Mouse (Mus musculus): Measurements from ENCODE around the gene Grk2.
A peak's percentile ranks its signal among the peaks of the same experiment; 100 is the strongest.
"Not testable (repeated sequence)": the region's sequence is repeated elsewhere in the genome, so short reads cannot be mapped to it uniquely, and the experiment has no call there.

Grk2 gene

DNA sequence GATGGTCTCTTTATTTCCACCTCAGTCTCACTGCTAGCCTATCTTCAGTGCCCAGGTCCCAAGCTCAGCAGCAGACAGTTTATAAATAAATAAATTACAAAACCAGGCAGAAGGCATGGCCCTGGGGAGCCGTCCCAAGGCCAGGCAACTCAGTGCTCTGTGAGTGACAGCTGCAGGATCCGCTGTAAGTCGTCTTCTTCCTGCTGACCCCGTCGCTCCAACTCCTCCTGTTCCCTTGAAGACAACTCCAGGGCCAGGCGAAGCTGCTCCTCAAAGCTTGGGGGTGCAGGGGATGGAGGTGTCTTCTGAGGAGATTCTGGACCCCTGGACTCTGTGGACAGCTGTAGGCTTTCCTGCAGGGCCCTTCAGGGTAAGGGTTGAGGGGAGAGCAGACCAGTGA lies 35.8 kb downstream of the Grk2 start:
- ATAC-seq (ENCODE audit: low TSS enrichment), result no peak

DNA sequence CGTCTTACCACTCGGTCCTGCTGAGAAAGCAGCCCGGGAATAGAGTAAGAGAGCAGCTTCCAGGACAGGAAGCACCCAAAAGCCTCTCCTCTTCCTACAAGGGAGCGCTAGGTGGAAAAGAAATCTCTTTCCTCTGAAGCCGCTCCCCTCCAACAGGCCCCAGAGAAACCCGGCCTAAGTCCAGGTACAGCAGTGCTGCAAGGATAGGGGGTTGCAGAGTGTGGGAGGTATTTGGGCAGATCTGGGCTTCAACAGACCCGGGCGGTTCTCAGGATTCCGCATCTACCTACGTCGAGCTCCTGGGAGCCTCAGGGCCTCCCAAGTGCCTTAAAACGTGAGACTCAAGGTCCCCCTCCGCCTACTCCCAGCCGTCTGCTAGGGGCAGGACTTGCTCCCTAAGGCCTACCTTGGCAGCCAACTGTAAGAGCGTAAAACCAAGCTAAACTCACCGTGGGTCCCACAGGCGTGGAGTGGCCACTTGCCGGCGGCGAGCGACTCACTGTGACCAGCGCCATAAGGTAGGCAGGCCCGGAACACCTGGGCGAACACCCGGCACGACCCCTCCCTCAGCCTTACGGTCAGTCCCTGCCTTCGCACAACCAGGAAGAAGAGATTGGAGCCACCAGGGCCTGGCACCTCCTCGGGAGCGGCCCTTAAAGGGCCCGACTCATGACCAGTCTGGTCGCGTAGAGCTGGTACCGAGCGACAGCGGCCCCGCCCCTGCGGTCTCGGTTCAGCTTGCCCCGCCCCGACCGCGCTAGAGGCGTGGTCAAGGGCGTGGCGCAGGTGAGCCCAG lies 37.3 kb downstream of the Grk2 start, which contains the start of gene Ssh3:
Gene Ssh3 (minus strand): TSS at position 615 of the 796 bp plus-strand sequence.
- ATAC-seq (ENCODE audit: low TSS enrichment), result peak; percentile 78

DNA sequence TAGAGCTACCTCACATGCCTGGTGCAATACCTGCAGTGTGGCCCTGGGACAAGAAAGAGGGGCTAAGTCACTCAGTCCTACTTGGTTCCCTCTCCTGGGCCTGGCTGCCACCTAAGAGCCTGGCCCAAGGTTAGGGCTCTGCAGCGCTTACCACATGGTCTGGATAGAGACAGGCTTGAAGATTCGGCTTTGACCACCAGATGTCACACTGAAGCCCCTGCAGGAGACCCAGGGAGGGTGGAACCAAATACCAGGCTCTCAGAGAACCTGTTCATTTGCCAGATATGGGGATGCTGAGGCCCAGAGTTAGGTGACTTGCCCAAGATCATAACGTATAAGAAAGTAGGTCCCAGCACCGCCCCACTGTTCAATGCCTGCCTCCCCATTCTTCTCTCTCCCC lies 40.1 kb downstream of the Grk2 start:
- ATAC-seq (ENCODE audit: low TSS enrichment), result no peak

DNA sequence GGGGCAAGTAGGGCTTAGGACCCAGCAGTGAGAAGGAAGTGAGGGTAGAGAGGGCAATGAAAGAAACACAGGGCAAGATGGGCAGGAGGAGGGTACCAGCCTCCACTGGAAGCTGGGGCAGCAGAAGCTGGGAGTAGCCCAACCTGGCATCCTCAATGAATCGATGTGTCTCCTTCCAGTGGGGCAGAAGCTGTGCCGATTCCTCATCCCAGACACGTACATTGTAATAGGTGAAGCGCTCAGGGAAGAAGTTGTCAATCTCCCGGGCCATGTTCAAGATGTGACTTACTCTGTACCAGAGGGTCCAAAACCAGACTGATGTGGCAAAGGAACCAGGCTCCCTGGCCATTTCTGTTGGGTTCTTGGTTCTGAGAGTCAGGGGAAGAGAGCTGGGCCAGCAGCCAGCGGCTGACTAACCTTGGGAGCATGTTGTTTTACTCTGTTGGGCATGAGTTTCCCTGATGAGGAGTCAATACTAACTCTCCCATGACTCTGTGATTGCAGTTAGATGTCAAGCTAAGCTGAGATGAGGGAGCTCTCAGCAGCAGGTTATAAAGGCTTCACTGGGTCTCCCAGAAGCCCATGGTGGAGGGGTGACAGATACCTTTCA lies 41.7 kb downstream of the Grk2 start:
- no peak for ATAC-seq (ENCODE audit: low TSS enrichment)

DNA sequence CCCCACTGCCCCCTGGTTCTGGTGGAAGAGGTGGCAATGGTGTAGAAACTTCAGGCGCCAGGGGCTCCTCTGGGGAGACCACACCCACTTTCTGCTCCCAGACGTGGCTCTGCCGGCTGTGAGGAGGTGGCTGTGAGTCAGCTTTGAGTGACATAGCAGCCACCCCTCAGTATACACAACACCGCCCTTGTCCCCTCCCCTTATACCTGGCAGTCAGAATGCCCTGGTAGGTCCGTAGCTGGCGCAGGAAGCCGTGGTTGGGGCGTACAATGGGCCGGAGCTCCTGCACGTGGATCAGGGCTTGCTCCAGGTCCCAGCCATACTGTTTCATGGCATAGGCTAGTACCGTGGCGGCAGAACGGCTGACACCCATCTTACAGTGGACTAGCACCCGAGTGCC lies 42.3 kb downstream of the Grk2 start:
- no peak for ATAC-seq (ENCODE audit: low TSS enrichment)

DNA sequence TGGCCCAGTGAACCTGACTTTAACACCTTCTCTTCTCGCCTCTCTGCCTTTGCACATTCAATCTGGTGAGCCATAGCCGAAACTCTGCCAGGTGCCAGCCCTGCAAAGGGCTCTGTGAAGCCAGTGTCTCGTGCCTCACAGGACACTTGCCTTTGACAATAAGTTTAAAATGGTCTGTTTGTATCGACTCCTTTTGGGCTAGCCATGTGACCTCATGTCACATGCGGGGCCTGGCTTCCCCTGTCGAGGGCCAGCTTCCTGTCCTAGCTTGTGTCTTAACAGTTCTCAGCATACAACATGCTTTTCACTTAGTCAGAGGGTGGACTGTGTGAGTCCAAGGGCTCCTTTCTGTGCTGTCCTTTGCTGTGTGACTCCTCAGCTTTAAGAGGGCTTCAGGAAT lies 43.3 kb downstream of the Grk2 start:
- no peak for ATAC-seq (ENCODE audit: low TSS enrichment)

DNA sequence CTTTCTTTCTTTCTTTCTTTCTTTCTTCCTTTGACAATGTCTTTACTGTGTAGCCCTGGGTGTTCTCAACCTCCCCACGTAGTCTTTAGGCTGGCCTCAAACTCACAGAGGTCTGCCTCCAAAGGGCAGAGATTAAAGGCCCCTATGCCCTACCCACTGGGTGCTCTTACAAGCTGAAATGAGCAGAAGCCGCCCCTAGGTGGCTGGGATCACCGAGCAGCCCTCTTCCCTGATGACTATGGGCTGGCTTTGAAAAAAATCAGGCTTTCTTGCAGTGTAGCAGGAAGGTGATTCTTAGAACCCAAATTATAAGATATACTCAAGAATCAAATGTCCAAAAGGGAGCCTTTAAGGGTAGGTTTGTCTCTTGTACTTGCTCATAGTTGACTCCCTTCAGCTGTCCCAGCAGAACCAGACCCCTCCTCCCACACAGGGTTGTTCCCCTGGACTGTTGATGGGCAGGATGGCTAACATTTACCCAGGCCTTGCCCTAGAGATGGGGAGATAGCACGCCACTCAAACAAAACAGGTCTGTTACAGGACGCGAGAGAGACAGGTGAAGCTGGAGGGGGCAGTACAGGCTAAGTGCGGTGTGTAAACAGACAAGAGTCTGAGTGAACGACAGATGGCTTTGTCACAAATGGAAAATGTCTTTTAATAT lies 44.9 kb downstream of the Grk2 start:
- ATAC-seq (ENCODE audit: low TSS enrichment), result no peak

DNA sequence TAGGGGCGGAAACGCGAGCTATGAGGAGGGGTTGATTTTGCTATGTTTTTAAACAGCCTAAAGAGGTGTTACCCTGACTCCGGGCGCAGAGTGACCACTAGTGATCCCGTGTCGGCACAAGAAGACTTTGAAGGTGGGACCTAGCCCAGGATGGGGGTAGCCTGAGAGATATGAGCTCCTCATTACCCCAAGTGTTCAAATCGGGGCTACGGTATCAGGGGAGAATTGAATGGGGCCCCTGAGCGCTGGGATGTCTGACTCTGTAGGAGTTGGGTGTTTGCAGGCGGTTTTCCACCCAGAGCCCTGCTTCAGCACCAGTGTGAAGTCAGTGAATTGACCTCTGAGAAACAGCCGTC lies 48.1 kb downstream of the Grk2 start:
- peak; percentile 42; the same call in 1 of the 2 replicates for ATAC-seq (ENCODE audit: low TSS enrichment)

DNA sequence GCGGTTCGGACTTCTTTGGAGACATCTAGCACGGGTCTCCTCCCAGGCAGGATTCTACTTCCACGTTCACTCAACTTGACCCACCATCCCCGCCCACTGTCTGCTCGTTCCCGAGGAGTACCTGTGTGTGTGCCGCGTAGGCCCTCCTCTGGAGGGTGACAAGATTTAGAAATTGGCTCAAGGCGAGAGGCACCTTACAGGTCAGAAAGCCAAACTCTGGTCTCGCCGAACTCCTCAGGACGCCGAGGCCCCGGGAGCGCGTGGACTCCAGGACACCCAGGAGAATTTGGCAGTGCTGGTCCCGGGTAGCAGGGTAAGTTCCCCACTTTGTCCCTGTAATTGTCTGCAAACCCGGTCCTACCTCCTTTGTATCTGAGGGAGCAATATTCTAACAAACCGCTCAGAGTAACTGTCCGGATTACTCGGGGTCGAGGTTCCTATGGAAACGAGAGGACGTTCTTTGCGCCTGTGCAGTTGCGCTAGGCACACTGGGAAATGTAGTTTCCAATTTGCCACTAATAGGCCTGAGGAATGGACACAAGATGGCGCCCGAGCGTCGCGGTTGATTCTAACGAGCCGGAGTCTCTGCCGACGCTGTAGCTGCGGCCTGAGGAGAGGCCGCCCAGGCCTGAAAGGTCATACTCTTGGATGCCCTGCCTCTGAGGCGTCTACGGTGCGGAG lies 48.7 kb downstream of the Grk2 start:
- peak; percentile 92 for ATAC-seq (ENCODE audit: low TSS enrichment)

DNA sequence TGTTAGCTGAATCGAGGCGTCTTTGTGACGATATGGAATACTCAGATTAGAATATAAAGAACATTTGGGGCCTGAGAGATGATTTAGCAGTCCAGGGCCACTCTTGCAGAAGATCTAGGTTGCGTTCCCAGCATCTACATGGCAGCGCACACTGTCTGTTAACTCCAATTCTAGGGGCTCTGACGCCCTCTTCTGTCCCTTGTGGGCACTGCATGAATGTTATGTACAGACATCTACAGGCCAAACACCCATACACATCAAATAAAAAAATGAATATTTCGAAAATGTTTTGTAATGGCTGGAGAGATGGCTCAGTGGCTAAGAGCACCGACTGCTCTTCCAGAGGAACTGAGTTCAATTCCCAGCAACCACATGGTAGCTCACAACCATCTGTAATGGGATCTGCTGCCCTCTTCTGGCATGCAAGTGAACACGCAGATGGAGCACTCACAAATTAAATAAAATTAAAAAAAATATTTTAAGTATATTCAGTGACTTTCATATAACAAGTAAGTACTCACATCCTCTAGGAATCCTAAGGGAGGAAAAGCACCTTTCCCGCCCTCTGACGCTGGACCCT lies 50.3 kb downstream of the Grk2 start:
- ATAC-seq (ENCODE audit: low TSS enrichment), result no peak

DNA sequence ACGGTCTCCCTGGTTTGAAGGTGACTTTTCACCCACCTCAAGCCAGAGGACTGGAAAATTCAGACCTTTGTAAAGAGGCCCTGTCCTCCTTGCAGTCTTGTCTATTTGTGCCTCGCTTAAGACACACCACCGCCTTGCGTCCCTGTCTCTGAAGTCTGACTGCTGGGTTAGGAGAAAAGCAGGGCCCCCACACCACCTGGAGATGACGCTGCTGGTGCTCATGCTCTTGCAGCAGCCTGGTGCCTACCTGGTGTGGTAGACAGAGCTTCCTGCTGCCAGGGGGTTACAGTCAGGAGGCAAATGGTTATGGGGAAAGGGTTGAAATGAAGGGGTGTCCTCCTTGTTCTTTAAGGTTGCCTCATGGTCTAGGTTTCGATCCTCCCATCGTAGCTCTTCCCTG lies 51.8 kb downstream of the Grk2 start:
- no peak for ATAC-seq (ENCODE audit: low TSS enrichment)

DNA sequence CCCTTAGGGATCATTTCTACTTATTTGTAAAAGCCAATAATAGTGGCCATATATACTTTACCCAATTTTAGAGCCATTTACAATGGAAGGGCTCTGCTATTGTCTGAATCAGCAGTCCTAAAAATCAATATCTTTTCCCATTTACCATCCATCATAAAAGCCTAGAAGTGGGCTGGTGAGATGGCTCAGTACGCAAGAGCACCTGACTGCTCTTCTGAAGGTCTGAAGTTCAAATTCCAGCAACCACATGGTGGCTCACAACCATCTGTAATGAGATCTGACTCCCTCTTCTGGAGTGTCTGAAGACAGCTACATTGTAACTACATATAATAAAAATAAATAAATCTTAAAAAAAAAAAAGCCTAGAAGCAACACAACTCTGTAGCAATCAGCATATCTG lies 57.3 kb downstream of the Grk2 start:
- not testable (repeated sequence) for ATAC-seq (ENCODE audit: low TSS enrichment)

DNA sequence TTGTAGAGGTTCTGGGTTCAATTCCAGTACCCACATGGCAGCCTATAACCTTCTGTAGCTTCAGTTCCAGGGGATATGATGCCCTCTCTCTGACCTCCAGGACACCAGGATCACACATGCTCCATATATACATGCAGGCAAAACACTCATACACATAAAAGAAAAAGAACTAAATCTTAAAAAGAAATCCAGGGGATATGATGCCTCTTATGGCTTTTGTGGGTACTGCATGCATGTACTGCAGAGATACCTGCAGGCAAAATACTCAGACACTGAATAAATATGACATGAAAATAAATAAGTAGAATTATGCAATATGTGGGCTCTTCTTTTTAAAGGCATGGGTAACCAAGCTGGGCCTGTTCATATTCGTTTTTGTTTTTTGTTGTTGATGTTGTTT lies 59.0 kb downstream of the Grk2 start:
- no peak for ATAC-seq (ENCODE audit: low TSS enrichment)

DNA sequence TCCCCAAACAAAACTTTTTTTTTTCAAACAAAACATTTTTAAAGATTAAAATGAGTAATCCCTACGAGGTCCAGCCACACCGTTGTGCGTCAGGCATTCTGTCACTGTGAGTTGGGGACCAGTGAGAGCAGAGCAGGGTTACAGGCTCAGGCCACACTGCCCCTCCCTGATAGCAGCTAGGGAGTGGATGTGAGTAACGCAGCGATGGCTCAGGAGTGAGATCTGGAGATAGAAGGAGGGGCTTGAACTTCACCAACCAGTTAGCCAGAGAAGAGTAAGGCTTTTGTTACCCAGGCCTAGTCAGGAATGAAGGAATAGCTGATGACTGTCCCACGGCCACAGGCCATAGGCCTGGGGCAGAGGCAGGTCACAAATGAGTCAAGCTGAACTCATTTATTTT lies 61.2 kb downstream of the Grk2 start:
- ATAC-seq (ENCODE audit: low TSS enrichment), result no peak

DNA sequence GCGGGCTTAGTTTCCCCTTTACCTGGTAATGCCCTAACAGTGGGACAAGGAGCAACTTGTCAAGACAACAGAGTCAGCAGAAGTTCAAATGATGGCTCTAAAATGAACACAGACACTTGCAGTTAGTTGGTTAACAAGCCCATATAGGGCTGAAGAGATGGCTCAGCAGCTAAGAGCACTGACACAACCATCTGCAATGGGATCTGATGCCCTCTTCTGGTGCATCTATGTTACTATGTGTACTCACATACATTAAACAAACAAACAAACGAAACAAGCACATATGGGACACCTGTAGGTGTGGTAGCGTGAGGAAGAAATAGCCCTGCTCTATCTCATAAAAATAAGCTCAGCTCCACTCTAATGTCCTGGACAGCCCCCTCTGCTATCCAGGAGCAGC lies 63.6 kb downstream of the Grk2 start:
- no peak for ATAC-seq (ENCODE audit: low TSS enrichment)

DNA sequence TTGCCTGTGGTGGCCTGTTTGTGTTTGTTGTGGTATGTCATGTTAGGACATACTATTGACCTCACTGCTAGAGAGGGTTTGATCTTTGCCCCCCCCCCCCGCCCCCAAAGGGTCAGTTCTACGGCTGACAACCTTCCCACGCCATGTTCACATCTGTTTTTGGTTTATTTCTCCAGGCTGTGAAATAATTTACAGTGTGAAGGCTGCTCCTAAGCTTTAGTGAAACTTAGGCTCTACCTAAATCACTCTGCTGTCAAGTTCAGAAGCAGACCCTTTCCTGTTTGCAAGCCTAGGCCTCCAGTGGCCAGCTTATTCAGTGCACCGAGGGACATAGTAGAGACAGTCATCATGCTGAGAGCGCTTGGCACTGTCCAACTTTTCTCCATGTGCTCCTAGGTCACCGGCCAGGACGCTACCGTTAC lies 65.8 kb downstream of the Grk2 start:
- no peak for ATAC-seq (ENCODE audit: low TSS enrichment)

Measured in frontal cortex, adult (tissue).